Mouse (Mus musculus): Measurements from ENCODE around the gene Adh6a.

DNA sequence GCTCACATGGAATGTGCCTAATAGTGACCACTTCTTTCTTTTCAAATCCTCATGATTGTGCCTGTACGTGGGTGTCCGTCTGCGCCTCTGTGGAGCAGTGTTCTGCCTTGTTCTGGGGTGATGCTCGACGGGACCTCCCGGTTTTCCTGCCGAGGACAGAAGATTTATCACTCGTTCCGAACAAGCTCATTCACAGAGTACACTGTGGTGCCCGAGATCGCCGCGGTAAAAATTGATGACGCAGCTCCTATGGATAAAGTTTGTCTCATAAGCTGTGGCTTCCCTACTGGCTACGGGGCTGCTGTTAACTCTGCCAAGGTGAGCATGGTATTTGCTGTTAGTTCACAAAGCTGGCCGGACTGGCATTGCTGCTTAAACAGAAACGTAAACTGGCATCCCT, 11.9 kb downstream of the Adh6a start:
- no peak for TF ChIP-seq FLI1 (IDR thresholded peaks at IDR 0.05; ENCODE audit: low read length)
- TF ChIP-seq GATA1 (IDR thresholded peaks at IDR 0.05; ENCODE audit: borderline replicate concordance, low read length) = no peak
